Mouse (Mus musculus): Measurements from ENCODE around the gene Stmn1. TPM values are rescaled to one million over a fixed set of nuclear protein-coding genes. Genes with fewer than 3 reads are reported as not detected.
A peak's percentile ranks its signal among the peaks of the same experiment; 100 is the strongest.

Stmn1 gene
- polyA plus RNA-seq, 1 experiment from 2014 or later, result 1,880 TPM

- WGBS, result 1% methylated on average over 31 of the region's 31 CpGs
- peak overlapping the region; percentile 6 for H3K27ac ChIP-seq (ENCODE audit: low read depth, low read length)
- peak; percentile 24 for ATAC-seq (ENCODE audit: low FRiP score, low TSS enrichment)
- peak overlapping the region; percentile 96 for H3K9ac ChIP-seq (ENCODE audit: low read depth, low read length)
- peak overlapping the region; percentile 92 for H3K4me3 ChIP-seq (ENCODE audit: low read length)
- H3K4me2 ChIP-seq (replicated peaks; ENCODE audit: low read depth, low read length), result peak overlapping the region; percentile 72
- no peaks in the 10 kb centered on the region for H3K9me3 ChIP-seq (ENCODE audit: control insufficient read depth, low read length)
- no peaks in the 10 kb centered on the region for H3K27me3 ChIP-seq (ENCODE audit: control insufficient read depth, insufficient read depth, low read length)
- peaks cover 19% of the 10 kb centered on the region for H3K36me3 ChIP-seq (ENCODE audit: control insufficient read depth, insufficient read depth, low read length)
- H3K4me1 ChIP-seq (ENCODE audit: control insufficient read depth, insufficient read depth, low read length), result peaks cover 7% of the 10 kb centered on the region; the same call in 1 of the 2 replicates
Measured at GRCm38 (mm10) chr4:134467435-134468214, 495 bp upstream of the Stmn1 start.

DNA sequence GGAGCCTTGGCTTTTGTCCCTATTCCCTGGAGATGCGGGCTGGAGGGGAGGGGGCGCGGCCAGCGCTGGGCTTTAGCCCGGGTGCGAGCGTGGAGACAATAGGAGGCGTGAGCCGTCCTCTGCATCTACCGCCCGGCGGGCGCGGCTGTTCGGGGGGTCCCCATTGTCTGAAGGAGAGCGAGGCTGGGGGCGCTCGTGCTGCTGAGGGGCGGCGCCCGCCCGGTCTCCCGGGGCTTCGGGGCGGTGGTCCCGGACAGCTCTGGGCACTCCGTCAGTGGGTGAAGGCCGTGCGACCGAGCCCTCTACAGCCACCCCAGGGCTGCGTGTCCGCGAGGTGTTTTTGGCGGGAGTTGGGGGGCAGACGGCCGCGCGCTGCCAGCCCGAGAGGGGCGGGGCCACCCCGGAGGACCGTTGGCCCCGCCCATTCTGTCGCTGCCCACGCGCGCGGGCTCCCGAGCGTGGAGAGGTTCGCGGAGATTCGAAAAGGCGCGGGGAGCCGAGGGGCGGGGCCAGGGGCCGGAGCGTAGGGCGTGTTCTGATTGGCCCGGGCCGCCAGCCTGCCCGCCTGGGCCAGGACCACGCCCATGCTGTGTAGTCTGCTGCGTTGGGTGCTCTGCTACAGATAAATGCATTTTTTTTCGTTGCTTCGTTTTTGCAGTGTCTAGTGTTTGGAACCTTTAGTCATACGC lies 602 bp downstream of the Stmn1 start:
- H3K27ac ChIP-seq (ENCODE audit: low read depth, low read length), result peak overlapping the region; percentile 96
- H3K4me2 ChIP-seq (replicated peaks; ENCODE audit: low read depth, low read length), result peak overlapping the region; percentile 72
- peak overlapping the region; percentile 92 for H3K4me3 ChIP-seq (ENCODE audit: low read length)
- peaks cover 27% of the 10 kb centered on the region for H3K36me3 ChIP-seq (ENCODE audit: control insufficient read depth, insufficient read depth, low read length)
- H3K9ac ChIP-seq (ENCODE audit: low read depth, low read length), result peak overlapping the region; percentile 96
- peaks cover 7% of the 10 kb centered on the region; the same call in 1 of the 2 replicates for H3K4me1 ChIP-seq (ENCODE audit: control insufficient read depth, insufficient read depth, low read length)
- ATAC-seq (ENCODE audit: low FRiP score, low TSS enrichment), result peak; percentile 89
- WGBS, result under 1% methylated on average over 68 of the region's 68 CpGs
- no peaks in the 10 kb centered on the region for H3K27me3 ChIP-seq (ENCODE audit: control insufficient read depth, insufficient read depth, low read length)
- H3K9me3 ChIP-seq (ENCODE audit: control insufficient read depth, low read length), result no peaks in the 10 kb centered on the region

DNA sequence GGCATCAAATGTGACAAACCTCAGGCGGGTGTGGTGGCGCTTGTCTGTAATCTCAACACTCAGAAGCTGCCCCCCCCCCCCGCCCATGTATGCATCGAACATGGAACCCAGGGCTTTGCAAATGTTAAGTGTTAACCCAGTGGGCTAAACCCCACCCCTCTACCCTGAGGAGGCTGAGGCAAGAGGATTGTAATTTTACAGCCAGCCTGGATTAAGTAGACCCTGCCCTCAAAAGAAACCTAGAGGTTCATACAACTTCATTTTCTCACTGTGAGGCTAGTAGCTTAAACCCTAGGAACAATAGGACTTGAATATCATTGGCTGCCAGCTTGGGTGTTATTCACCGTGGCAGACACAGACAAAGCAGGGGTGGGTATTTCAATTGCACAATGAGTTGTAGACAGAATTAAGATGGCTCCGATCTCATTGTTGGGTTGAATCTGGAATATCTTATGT lies 1.2 kb downstream of the Stmn1 start:
- Histone ChIP-seq H3K4me1 (ENCODE audit: control insufficient read depth, insufficient read depth, low read length) (peaks cover 7% of the 10 kb centered on the region; the same call in 1 of the 2 replicates), H3K9me3 (ENCODE audit: control insufficient read depth, low read length) (no peaks in the 10 kb centered on the region), H3K27ac (ENCODE audit: low read depth, low read length) (0 out of 2 replicates have a peak overlapping the region, but pooled peaks have one; percentile 11), H3K9ac (ENCODE audit: low read depth, low read length) (peak overlapping the region; percentile 96), H3K4me2 (replicated peaks; ENCODE audit: low read depth, low read length) (peak overlapping the region; percentile 72), H3K4me3 (ENCODE audit: low read length) (peak overlapping the region; percentile 92), H3K27me3 (ENCODE audit: control insufficient read depth, insufficient read depth, low read length) (no peaks in the 10 kb centered on the region), H3K36me3 (ENCODE audit: control insufficient read depth, insufficient read depth, low read length) (peaks cover 33% of the 10 kb centered on the region)
- ATAC-seq (ENCODE audit: low FRiP score, low TSS enrichment), result no peak
- WGBS, result 15% methylated on average over 6 of the region's 6 CpGs

- WGBS, result 58% methylated on average over 3 of the region's 3 CpGs
- peak overlapping the region; percentile 96; the same call in 1 of the 2 replicates for H3K9ac ChIP-seq (ENCODE audit: low read depth, low read length)
- H3K4me3 ChIP-seq (ENCODE audit: low read length), result peak overlapping the region; percentile 92
Measured at GRCm38 (mm10) chr4:134469985-134470384, 1.9 kb downstream of the Stmn1 start.

GRCm38 (mm10) chr4:134471469-134471868 lies 3.3 kb downstream of the Stmn1 start:
- H3K9ac ChIP-seq (ENCODE audit: low read depth, low read length), result no peak overlapping the region
- no peak overlapping the region for H3K27ac ChIP-seq (ENCODE audit: low read depth, low read length)
- ATAC-seq (ENCODE audit: low FRiP score, low TSS enrichment), result no peak
- H3K27me3 ChIP-seq (ENCODE audit: control insufficient read depth, insufficient read depth, low read length), result no peaks in the 10 kb centered on the region
- no peak overlapping the region for H3K4me3 ChIP-seq (ENCODE audit: low read length)
- no peak overlapping the region for H3K4me2 ChIP-seq (replicated peaks; ENCODE audit: low read depth, low read length)
- peaks cover 7% of the 10 kb centered on the region; the same call in 1 of the 2 replicates for H3K4me1 ChIP-seq (ENCODE audit: control insufficient read depth, insufficient read depth, low read length)
- peaks cover 49% of the 10 kb centered on the region for H3K36me3 ChIP-seq (ENCODE audit: control insufficient read depth, insufficient read depth, low read length)
- no peaks in the 10 kb centered on the region for H3K9me3 ChIP-seq (ENCODE audit: control insufficient read depth, low read length)

More at GRCm38 (mm10) chr4:134469985-134470384, 1.9 kb downstream of the Stmn1 start:
- peaks cover 7% of the 10 kb centered on the region; the same call in 1 of the 2 replicates for H3K4me1 ChIP-seq (ENCODE audit: control insufficient read depth, insufficient read depth, low read length)
- H3K27ac ChIP-seq (ENCODE audit: low read depth, low read length), result no peak overlapping the region
- ATAC-seq (ENCODE audit: low FRiP score, low TSS enrichment), result no peak
- H3K27me3 ChIP-seq (ENCODE audit: control insufficient read depth, insufficient read depth, low read length), result no peaks in the 10 kb centered on the region
- H3K4me2 ChIP-seq (replicated peaks; ENCODE audit: low read depth, low read length), result peak overlapping the region; percentile 72
- no peaks in the 10 kb centered on the region for H3K9me3 ChIP-seq (ENCODE audit: control insufficient read depth, low read length)
- H3K36me3 ChIP-seq (ENCODE audit: control insufficient read depth, insufficient read depth, low read length), result peaks cover 39% of the 10 kb centered on the region

- Histone ChIP-seq H3K27ac (ENCODE audit: low read depth, low read length) (no peak overlapping the region), H3K9ac (ENCODE audit: low read depth, low read length) (no peak overlapping the region), H3K4me1 (ENCODE audit: control insufficient read depth, insufficient read depth, low read length) (peaks cover 7% of the 10 kb centered on the region; the same call in 1 of the 2 replicates), H3K36me3 (ENCODE audit: control insufficient read depth, insufficient read depth, low read length) (peaks cover 53% of the 10 kb centered on the region), H3K27me3 (ENCODE audit: control insufficient read depth, insufficient read depth, low read length) (no peaks in the 10 kb centered on the region), H3K4me2 (replicated peaks; ENCODE audit: low read depth, low read length) (no peak overlapping the region), H3K9me3 (ENCODE audit: control insufficient read depth, low read length) (no peaks in the 10 kb centered on the region), H3K4me3 (ENCODE audit: low read length) (no peak overlapping the region)
- ATAC-seq (ENCODE audit: low FRiP score, low TSS enrichment), result no peak
- 88% methylated on average over 4 of the region's 4 CpGs for WGBS
Measured at GRCm38 (mm10) chr4:134473764-134474163, 5.6 kb downstream of the Stmn1 start.

DNA sequence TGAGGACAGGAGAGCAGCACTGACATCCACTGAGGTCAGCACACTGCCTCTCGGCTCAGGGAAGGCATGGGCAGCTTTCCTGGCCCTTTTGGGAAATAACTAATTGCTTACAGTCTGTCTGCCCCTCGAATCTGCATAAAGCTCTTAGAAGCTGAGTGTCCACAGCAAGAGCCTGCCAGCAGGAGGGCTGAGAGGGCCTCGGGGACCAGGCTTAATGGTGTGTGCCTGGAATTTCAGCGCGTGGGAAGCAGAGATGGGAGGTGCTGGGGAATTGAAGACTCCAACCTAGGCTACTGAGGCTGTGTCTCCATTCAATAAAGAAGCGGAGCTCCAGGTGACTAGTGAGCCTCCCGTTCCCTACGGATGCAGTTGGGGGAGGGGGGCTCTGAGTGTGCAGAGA lies 6.1 kb downstream of the Stmn1 start:
- Histone ChIP-seq H3K9me3 (ENCODE audit: control insufficient read depth, low read length) (no peaks in the 10 kb centered on the region), H3K4me1 (ENCODE audit: control insufficient read depth, insufficient read depth, low read length) (peaks cover 7% of the 10 kb centered on the region; the same call in 1 of the 2 replicates), H3K27me3 (ENCODE audit: control insufficient read depth, insufficient read depth, low read length) (no peaks in the 10 kb centered on the region), H3K4me3 (ENCODE audit: low read length) (no peak overlapping the region), H3K27ac (ENCODE audit: low read depth, low read length) (no peak overlapping the region), H3K36me3 (ENCODE audit: control insufficient read depth, insufficient read depth, low read length) (peaks cover 53% of the 10 kb centered on the region), H3K4me2 (replicated peaks; ENCODE audit: low read depth, low read length) (no peak overlapping the region), H3K9ac (ENCODE audit: low read depth, low read length) (no peak overlapping the region)
- 63% methylated on average over 8 of the region's 8 CpGs for WGBS
- ATAC-seq (ENCODE audit: low FRiP score, low TSS enrichment), result no peak

DNA sequence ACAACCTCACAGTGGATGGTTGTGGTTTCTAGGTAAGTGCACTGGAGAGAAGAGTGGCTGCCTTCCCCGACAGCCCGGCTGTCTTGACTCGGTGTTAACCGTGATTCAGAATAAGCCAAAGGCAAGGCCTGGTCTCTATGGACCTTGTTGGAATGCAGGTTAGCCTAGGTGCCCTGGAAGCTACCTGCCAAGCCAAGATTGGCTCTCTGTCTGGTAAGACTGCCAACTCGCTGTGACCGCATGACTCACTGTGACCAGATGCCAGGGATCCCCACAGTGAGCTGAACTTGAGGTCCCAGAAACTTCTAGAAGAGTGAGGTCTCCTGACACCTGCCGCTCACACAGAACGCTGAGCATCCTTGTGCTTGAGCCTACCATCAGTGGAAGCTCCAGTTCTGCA lies 8.8 kb downstream of the Stmn1 start:
- H3K27me3 ChIP-seq (ENCODE audit: control insufficient read depth, insufficient read depth, low read length), result no peaks in the 10 kb centered on the region
- WGBS, result 90% methylated on average over 8 of the region's 8 CpGs
- H3K9me3 ChIP-seq (ENCODE audit: control insufficient read depth, low read length), result no peaks in the 10 kb centered on the region
- H3K36me3 ChIP-seq (ENCODE audit: control insufficient read depth, insufficient read depth, low read length), result peaks cover 41% of the 10 kb centered on the region
- no peak overlapping the region for H3K4me3 ChIP-seq (ENCODE audit: low read length)
- no peak overlapping the region for H3K9ac ChIP-seq (ENCODE audit: low read depth, low read length)
- H3K4me2 ChIP-seq (replicated peaks; ENCODE audit: low read depth, low read length), result no peak overlapping the region
- no peak for ATAC-seq (ENCODE audit: low FRiP score, low TSS enrichment)
- no peaks in the 10 kb centered on the region for H3K4me1 ChIP-seq (ENCODE audit: control insufficient read depth, insufficient read depth, low read length)
- H3K27ac ChIP-seq (ENCODE audit: low read depth, low read length), result no peak overlapping the region

DNA sequence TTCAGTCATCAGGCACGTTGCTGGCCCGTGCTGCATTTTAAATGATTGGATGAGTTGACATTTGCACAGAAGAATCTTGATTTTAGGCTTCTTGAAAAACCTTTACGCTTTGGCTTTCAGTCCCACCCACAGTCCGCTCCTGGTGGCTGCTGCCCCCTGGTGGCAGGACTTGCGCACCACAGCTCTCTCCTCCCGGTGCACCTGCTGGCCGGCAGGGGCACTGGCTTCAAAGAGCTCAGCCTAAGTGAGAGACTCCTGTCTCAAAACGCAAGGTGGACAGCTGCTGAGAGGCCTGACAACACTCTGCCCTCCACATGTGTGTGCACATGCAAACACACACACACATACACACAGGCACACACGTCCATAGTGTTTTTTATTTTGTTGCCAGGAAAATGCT lies 9.9 kb downstream of the Stmn1 start:
- H3K9ac ChIP-seq (ENCODE audit: low read depth, low read length), result no peak overlapping the region
- H3K27me3 ChIP-seq (ENCODE audit: control insufficient read depth, insufficient read depth, low read length), result 0 out of 2 replicates have a peak, but pooled peaks cover 4% of the 10 kb centered on the region
- WGBS, result 7% methylated on average over 9 of the region's 9 CpGs
- H3K9me3 ChIP-seq (ENCODE audit: control insufficient read depth, low read length), result no peaks in the 10 kb centered on the region
- ATAC-seq (ENCODE audit: low FRiP score, low TSS enrichment), result peak; percentile 51
- no peak overlapping the region for H3K4me2 ChIP-seq (replicated peaks; ENCODE audit: low read depth, low read length)
- no peaks in the 10 kb centered on the region for H3K4me1 ChIP-seq (ENCODE audit: control insufficient read depth, insufficient read depth, low read length)
- peaks cover 30% of the 10 kb centered on the region for H3K36me3 ChIP-seq (ENCODE audit: control insufficient read depth, insufficient read depth, low read length)
- no peak overlapping the region for H3K27ac ChIP-seq (ENCODE audit: low read depth, low read length)
- no peak overlapping the region for H3K4me3 ChIP-seq (ENCODE audit: low read length)

Data from kidney, embryonic 14.5 days (tissue).